Mouse (Mus musculus): ENCODE measurements around the gene Slc10a7.

The Slc10a7 gene

GRCm38 (mm10) chr8:78734721-78735517 lies 225.8 kb downstream of the Slc10a7 start:
- no peak for DNase-seq (ENCODE audit: low spot score)

- DNase-seq (ENCODE audit: low spot score) = no peak
These were observed 229.2 kb downstream of the Slc10a7 start for GRCm38 (mm10) chr8:78738304-78738703.

GRCm38 (mm10) chr8:78740936-78741335 lies 231.8 kb downstream of the Slc10a7 start:
- no peak for DNase-seq (ENCODE audit: low spot score)

GRCm38 (mm10) chr8:78741496-78741895 lies 232.3 kb downstream of the Slc10a7 start:
- no peak for DNase-seq (ENCODE audit: low spot score)

- DNase-seq (ENCODE audit: low spot score) = peak; percentile 4
These were observed 232.8 kb downstream of the Slc10a7 start for GRCm38 (mm10) chr8:78741965-78742364.

- DNase-seq (ENCODE audit: low spot score) = no peak
These were observed 233.3 kb downstream of the Slc10a7 start for GRCm38 (mm10) chr8:78742453-78742852.

GRCm38 (mm10) chr8:78747052-78747451 lies 237.9 kb downstream of the Slc10a7 start:
- no peak for DNase-seq (ENCODE audit: low spot score)

GRCm38 (mm10) chr8:78748701-78749100 lies 239.6 kb downstream of the Slc10a7 start:
- no peak for DNase-seq (ENCODE audit: low spot score)

GRCm38 (mm10) chr8:78749861-78750825 lies 241.0 kb downstream of the Slc10a7 start:
- no peak for DNase-seq (ENCODE audit: low spot score)

- no peak for DNase-seq (ENCODE audit: low spot score)
These were observed 242.0 kb downstream of the Slc10a7 start for GRCm38 (mm10) chr8:78751151-78751550.

- DNase-seq (ENCODE audit: low spot score) = no peak
These were observed 245.8 kb downstream of the Slc10a7 start for GRCm38 (mm10) chr8:78754986-78755385.

- no peak for DNase-seq (ENCODE audit: low spot score)
These were observed 250.0 kb downstream of the Slc10a7 start for GRCm38 (mm10) chr8:78759139-78759538.

- DNase-seq (ENCODE audit: low spot score) = no peak
These were observed 255.8 kb downstream of the Slc10a7 start for GRCm38 (mm10) chr8:78764976-78765375.

- no peak for DNase-seq (ENCODE audit: low spot score)
These were observed 256.4 kb downstream of the Slc10a7 start for GRCm38 (mm10) chr8:78765556-78765955.

- DNase-seq (ENCODE audit: low spot score) = no peak
These were observed 261.4 kb downstream of the Slc10a7 start for GRCm38 (mm10) chr8:78770584-78770983.

GRCm38 (mm10) chr8:78771256-78771655 lies 262.1 kb downstream of the Slc10a7 start:
- no peak for DNase-seq (ENCODE audit: low spot score)

GRCm38 (mm10) chr8:78776816-78777215 lies 267.7 kb downstream of the Slc10a7 start:
- no peak for DNase-seq (ENCODE audit: low spot score)

All from c-Kit-positive CD71-positive TER-119-positive erythroid progenitor cells, embryonic 14.5 days (primary cell).